Mouse (Mus musculus): ENCODE measurements around the gene Ssr4.

Gene Ssr4

DNA sequence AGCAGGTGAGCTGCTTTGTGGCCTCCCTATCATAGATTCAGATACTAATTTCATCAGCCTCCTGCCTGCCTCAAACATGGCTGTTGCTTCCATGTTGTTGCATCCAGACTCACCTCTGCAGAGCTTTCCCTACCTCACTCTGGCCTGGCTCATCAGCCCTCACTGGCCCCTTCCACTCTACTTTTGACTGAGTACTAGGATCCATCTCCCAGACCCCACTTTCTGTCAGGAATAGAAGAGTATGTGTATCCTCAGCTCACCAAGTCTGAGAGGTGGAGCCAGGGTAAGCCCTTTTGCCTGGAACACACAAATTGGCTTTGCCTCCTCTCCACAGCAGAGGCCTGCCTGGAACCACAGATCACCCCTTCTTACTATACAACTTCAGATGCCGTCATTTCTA lies 1.7 kb downstream of the Ssr4 start:
- no peak for TF ChIP-seq GATA4 (IDR thresholded peaks at IDR 0.05; ENCODE audit: insufficient replicate concordance, low read length)

DNA sequence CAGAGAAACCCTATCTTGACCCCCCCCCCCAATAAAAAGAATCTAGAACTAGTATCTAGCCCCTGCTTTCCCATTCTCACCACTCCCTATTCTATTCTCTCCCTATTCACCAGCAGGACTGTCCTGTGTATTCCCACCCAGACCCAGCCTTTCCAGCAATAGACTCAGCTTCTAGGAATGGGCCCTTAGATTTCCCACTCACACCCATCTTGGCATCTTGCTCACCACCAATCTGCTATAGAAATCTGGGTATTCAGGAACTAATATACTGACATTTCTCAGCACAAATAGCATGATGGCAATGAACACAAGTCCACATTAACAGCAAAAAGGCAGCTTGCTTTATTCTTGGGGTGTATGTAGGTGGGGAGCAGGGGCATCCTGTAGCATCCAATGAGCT lies 6.2 kb downstream of the Ssr4 start:
- TF ChIP-seq GATA4 (IDR thresholded peaks at IDR 0.05; ENCODE audit: insufficient replicate concordance, low read length): no peak

DNA sequence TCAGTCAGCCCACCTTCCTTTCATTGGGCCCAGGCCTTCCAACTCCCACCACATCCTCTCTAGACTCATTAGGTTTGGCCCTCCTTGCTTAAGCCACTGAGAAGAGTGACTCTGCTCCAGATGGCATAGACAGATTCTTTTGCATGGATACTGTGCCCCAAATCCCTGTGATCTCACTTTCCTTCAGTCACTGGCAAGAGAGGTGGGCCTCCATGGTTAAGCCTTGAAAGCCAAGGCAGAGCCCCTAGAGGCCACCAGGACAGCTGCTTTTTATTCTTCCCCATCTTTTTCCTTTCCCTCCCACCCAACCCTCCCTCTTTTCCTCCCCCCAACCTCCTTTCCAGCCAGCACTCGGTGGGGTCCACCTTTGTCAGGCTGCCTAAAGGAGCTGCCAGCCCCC lies 6.7 kb downstream of the Ssr4 start:
- TF ChIP-seq GATA4 (IDR thresholded peaks at IDR 0.05; ENCODE audit: insufficient replicate concordance, low read length): no peak

DNA sequence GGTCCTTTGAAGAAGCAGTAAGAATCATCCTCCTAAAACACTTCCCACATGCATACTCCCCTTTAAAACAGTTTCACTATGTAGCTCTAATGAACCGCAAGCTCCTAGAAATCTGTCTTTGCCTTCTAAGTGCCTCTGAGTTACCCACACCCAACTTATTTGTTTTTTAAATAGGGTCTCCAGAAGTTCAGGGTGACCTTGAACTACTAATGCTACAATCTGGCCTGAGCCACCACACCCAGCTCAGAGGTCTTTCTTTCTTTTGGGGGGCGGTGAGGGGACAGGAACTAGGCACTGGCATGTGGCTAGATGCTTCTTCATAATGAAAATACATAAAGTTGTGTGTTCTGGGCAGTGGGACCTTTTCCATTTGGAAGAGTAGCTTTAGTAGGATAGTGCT lies 10.7 kb downstream of the Ssr4 start:
- no peak for TF ChIP-seq GATA4 (IDR thresholded peaks at IDR 0.05; ENCODE audit: insufficient replicate concordance, low read length)

DNA sequence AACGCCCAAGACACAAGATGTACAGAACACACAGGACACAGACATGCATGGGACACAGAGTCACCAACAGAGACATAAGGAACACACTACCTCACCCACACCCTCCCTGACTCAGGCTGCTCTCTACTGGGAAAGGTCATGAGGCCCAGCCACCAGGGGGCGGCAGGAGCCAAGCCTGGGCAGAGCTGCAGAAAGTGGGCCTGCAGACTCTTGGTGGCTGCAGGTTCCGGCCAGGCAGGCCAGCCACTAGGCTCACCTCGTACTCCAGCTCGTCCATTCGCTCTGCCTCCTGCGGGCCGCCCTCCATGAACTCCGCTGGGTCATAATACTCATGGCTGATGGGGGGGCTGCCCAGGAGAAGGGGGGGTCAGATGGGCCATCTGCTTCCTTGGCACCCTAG lies 11.7 kb downstream of the Ssr4 start:
- no peak for TF ChIP-seq GATA4 (IDR thresholded peaks at IDR 0.05; ENCODE audit: insufficient replicate concordance, low read length)

DNA sequence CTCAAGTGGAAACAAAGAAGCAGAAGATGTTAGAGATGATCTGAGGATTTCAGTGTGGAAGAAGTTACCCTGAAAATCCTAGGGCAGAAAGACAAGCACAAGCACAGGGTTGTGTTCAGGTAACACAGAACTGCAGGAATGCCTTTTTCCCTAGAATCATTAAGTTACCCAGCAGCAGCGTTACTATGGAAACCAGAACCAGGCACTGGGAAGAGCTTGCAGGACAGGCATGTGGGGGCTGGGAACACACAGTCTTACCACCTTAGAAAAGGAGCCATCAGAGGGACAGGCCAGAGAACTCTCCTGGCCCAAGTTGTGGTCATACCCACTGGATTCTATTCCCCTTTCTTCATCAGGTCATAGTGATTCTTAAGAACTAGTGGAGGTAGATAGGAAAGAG lies 19.0 kb downstream of the Ssr4 start:
- TF ChIP-seq GATA4 (IDR thresholded peaks at IDR 0.05; ENCODE audit: insufficient replicate concordance, low read length): no peak

DNA sequence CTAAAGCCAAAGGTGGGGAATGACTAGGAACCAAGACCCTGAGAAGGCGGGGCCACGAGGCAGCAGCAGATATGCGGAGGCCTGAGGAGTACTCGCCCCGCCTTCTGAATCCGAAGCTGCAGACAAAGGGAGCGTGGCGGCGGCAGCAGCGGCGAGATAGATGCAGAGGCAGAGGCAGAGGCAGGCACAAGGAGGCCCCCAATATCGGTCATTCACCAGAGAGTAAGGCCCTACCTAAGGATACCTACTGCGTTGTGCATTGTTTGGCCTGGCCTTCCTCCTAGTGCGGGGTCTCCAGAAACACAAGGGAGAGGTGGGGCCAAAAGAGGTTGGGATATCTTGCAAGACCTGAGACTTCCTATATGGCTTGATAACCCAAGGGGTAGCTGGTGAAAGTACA lies 28.2 kb downstream of the Ssr4 start:
- no peak for TF ChIP-seq GATA4 (IDR thresholded peaks at IDR 0.05; ENCODE audit: insufficient replicate concordance, low read length)

DNA sequence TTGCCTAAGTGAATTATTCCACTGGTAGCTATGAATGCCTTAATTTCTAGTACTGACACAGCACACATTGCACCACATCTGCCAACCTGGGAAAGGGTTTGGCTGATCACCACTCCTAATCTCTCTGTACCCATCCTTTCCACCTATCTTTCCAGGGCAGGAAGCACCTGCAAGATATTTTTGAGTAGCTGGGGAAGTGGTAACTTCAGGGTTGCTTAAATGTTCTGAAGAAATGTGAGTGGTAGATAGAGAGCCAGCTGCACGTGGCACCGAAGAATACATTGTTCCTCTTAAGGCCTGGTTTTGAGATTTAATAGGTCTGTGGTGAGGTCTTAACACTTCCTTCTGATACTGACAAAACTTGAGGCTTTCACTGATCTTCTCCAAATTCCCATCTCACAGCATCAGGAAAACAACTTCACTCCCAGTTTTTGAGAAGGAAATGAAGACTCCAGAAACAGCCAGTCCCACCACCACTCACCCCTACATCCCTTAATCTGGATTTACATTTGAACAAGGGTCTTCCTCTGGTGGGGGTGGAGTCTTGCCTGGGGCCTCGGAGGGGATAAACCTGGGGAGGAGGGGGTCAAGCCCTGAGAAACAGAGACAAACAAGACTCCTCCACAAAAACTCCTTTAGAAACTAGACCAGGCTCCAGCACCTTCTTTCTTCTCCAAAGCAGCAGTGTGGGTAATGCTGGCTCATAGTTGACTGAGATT lies 29.9 kb downstream of the Ssr4 start:
- no peak for TF ChIP-seq GATA4 (IDR thresholded peaks at IDR 0.05; ENCODE audit: insufficient replicate concordance, low read length)

DNA sequence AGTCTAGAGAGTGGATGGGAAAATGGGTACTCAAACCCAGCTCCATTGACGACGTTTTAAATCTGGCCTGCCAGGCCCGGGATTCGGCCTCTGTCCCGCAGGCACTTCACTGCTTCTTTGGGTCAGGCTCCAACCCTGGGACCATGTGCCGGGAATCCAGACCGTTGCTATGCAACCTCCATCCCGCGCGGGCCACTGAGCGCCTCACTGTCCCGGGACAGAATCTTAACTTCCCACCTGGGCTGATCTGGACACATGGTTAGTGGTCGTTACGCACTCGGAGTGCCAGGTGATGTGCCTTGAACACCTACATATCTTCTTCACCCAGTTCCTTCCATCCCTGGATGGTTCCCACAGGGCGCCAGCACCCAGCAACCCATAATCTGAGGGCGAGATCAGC lies 36.9 kb downstream of the Ssr4 start:
- no peak for TF ChIP-seq GATA4 (IDR thresholded peaks at IDR 0.05; ENCODE audit: insufficient replicate concordance, low read length)

DNA sequence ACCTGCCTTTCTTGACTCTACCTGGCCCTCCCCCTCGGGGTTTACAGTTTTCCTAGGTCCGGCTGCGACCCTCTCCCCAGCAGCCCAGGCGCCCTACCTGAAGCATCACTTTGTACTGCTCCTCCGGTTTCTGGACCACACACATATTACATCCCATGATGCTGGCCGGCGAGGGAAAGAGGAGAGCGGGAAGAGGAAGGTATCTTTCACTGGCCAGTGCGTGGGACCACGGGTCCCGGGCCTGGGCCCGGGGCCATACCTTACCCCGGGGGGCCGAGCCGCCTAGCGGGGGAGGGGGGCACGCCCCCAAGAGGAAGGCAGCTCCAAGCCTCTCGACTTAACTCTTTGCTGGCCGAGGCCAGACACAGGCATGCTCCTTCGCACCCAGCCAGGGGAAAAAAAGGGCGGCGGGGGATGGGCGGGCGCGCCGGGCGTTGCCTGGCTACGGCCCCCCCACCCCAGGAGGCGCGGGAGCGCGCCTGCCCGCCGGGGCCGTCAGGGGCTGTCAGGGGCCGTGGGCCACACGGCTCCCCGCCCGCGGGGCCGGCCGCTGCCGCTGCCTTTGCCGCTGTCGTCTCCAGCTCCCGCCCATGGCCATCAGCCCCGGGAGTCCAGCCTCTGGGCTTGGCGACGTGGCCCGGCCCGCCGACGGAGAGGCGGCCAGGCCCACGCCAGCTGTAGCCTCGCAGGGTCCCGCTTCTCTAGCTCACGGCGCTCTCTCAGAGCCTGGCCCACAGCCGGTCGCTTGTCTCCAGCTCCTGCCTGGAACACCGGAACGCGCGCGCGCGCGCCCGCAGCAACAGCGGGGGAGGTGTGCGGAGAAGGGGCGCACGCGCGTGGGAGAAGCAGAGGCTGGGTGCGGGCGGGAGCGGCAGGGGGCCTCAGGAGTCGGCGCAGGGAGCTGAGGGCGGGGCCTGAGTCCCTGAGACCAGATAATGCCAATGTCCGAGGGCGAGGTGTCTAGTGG lies 37.6 kb downstream of the Ssr4 start, which contains the start of gene Pdzd4:
Gene Pdzd4 (minus strand): TSS at position 785 of the 967 bp plus-strand sequence.
- no peak for TF ChIP-seq GATA4 (IDR thresholded peaks at IDR 0.05; ENCODE audit: insufficient replicate concordance, low read length)

DNA sequence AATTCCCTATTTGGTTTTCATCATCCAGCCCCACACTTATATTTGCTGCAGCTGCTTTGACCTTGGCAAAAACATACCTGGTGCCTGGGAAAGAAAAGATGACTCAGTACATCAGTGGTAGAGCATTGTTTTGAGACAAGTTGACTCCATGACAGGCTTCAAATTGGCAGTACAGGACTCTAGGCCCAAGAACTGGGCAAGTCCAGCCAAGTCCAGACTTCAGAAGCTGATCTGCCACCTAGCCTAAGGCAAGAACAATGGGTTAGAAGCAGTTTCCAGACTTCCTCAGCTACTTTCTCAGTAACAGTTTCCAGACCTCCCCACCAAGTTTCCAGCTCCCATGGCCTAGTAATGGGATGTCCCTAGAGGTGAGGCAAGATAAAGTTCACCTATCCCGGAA lies 48.9 kb downstream of the Ssr4 start:
- TF ChIP-seq GATA4 (IDR thresholded peaks at IDR 0.05; ENCODE audit: insufficient replicate concordance, low read length): no peak

DNA sequence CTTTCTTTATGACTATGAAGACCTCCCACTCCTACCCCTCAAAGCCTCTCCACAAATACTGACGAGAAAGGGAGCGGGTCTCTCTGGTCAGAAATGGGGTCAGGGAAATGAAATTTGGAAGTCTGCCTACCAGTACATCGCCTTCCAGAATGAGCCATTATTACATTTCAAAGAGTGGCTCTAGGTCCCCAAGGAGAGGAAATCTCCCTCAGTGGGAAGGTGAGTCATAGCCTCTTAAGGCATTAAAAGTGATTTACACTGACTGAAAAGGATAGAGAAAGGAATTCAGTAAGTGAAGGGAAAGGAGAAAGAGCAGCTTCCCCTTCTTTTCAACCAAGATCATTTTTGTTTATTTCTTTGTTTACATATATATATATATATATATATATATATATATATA lies 49.9 kb downstream of the Ssr4 start:
- no peak for TF ChIP-seq GATA4 (IDR thresholded peaks at IDR 0.05; ENCODE audit: insufficient replicate concordance, low read length)

Data from liver, adult (tissue).